Mouse (Mus musculus) hindbrain, embryonic 14.5 days (tissue): Measurements from ENCODE around the gene Dpysl5. TPM values are rescaled to one million over a fixed set of nuclear protein-coding genes. Genes with fewer than 3 reads are reported as not detected.

Experiments
- ATAC-seq: fragments of 200-750 bp; cut with Nextera tagmentation; 2 replicates; pipeline ENCODE4 v1.8.0; 2017; ENCODE audit warnings: moderate number of reproducible peaks, mild to moderate bottlenecking, moderate TSS enrichment, moderate library complexity; ENCODE audit not compliant: low FRiP score
- DNase-seq: peaks from one replicate; pipeline ENCODE4 v3.0.0-alpha.2; 2015; ENCODE audit warnings: low spot score
- H3K27ac ChIP-seq: fragments of 300-500 bp; sonication (generic); 2 replicates; pipeline ENCODE4 v1.5.1; 2014; ENCODE audit warnings: mild to moderate bottlenecking, moderate library complexity
- H3K27me3 ChIP-seq: fragments of 300-500 bp; sonication (generic); 2 replicates; pipeline ENCODE4 v1.6.1; 2014; ENCODE audit warnings: mild to moderate bottlenecking, low read length, mixed read lengths; ENCODE audit not compliant: control insufficient read depth, insufficient read depth
- H3K36me3 ChIP-seq: fragments of 300-500 bp; sonication (generic); replicated peaks from 2 replicates; pipeline ENCODE4 v1.6.1; 2014; ENCODE audit not compliant: control insufficient read depth, insufficient read depth
- H3K4me1 ChIP-seq: fragments of 300-500 bp; sonication (generic); replicated peaks from 2 replicates; pipeline ENCODE4 v1.6.1; 2014; ENCODE audit warnings: antibody characterized with exemption, low read length, mixed read lengths; ENCODE audit not compliant: control insufficient read depth, insufficient read depth
- H3K4me2 ChIP-seq: fragments of 300-500 bp; sonication (generic); replicated peaks from 2 replicates; pipeline ENCODE4 v1.6.1; 2014; ENCODE audit warnings: mild to moderate bottlenecking, moderate library complexity
- H3K4me3 ChIP-seq: fragments of 300-500 bp; sonication (generic); replicated peaks from 2 replicates; pipeline ENCODE4 v1.5.1; 2014; ENCODE audit warnings: mild to moderate bottlenecking, low read length
- H3K9ac ChIP-seq: fragments of 300-500 bp; sonication (generic); 2 replicates; pipeline ENCODE4 v1.6.1; 2014
- H3K9me3 ChIP-seq: fragments of 300-500 bp; sonication (generic); 2 replicates; pipeline ENCODE4 v1.6.1; 2016; ENCODE audit warnings: low read length; ENCODE audit not compliant: control insufficient read depth
- WGBS: fragments of 180-500 bp; shearing (Covaris S2); extraction: QIAGEN DNeasy Blood & Tissue Kit; methylation state at CpG from one replicate; pipeline ENCODE4 v1.1.7; 2014; 5-methylcytosine and 5-hydroxymethylcytosine counted together
- polyA plus RNA-seq: library from polyadenylated mRNA; unstranded; fragments of >200 nt; fragmentation: Nextera tagmentation; extraction: Ambion mirVana; gene quantifications from 2 replicates; pipeline ENCODE4 v1.2.1, GENCODE M21; 2014

Dpysl5 gene
- polyA plus RNA-seq, 1 experiment from 2014 or later, result 202 TPM

DNA sequence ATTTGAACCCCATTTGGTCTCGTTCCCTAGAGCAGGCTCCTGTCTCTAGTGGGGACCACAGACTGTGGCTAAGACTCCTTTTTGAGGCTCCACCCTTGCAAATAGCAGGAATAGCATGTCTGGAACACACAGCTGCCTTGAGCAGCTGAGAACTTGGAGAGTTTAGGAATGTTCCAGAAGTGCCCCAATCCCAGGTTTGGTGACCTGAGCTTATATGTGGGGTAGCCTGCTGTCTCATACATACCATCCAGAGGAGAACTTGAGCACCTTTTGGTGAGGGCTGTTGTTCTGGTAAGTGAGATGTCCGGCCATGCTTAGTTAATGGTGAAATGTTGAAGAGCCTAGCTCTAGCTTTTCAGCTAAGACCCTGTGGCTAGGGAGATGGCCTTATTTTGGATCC, 4.9 kb downstream of the Dpysl5 start:
- no peak overlapping the region for H3K27ac ChIP-seq
- H3K36me3 ChIP-seq, result peaks cover 23% of the 10 kb centered on the region
- peaks cover 36% of the 10 kb centered on the region for H3K4me1 ChIP-seq
- no peak overlapping the region for H3K9ac ChIP-seq
- DNase-seq, result no peak
- ATAC-seq, result no peak
- H3K9me3 ChIP-seq, result no peaks in the 10 kb centered on the region
- WGBS, result 97% methylated on average over 2 of the region's 2 CpGs
- no peaks in the 10 kb centered on the region for H3K27me3 ChIP-seq
- no peak overlapping the region for H3K4me3 ChIP-seq
- H3K4me2 ChIP-seq, result no peak overlapping the region

- H3K27me3 ChIP-seq, result no peaks in the 10 kb centered on the region
- 74% methylated on average over 4 of the region's 4 CpGs for WGBS
- H3K9me3 ChIP-seq, result no peaks in the 10 kb centered on the region
- no peak overlapping the region for H3K4me3 ChIP-seq
- no peak overlapping the region for H3K27ac ChIP-seq
- DNase-seq (no peak), ATAC-seq (no peak)
- peaks cover 36% of the 10 kb centered on the region for H3K4me1 ChIP-seq
- no peak overlapping the region for H3K4me2 ChIP-seq
- peak overlapping the region; percentile 3; the same call in 1 of the 2 replicates for H3K9ac ChIP-seq
- H3K36me3 ChIP-seq, result peaks cover 28% of the 10 kb centered on the region
These were observed 6.1 kb downstream of the Dpysl5 start for GRCm38 (mm10) chr5:30717506-30717905.

DNA sequence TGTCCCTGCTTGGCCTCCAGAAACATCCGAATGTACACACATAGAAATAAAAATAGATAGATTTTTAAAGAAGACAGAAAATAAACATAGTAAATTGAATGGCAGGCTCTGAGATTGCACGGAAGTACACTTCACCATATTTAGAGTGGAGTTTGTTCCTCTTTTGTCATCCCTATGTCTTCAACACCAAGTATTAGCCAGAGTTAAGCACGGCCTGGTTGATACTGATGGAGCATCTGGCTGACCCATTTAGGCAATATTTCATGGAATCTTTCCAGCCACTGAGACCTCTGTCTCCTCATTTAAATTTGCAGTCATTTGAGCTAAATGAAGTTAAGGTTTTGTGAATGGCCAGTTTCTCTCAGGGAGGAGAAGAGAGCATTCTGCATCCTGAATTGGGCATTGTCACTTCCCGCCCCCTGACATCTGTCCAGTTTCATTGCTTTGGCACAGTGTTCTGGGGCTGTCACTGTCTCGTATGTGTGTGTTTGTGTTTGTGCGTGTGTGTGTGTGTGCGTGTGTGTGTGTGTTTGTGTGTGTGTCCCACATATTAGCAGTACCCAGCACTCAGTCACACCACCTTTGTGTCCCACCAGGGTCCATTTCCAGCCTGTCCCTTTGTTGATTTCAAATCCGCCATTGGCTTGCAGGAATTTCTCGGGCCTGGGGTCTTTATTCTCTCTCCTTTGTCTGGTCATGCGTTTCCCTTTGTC, 6.8 kb downstream of the Dpysl5 start:
- peak overlapping the region; percentile 3 for H3K9ac ChIP-seq
- H3K27me3 ChIP-seq, result no peaks in the 10 kb centered on the region
- no peaks in the 10 kb centered on the region for H3K9me3 ChIP-seq
- H3K27ac ChIP-seq, result peak overlapping the region; percentile 68
- H3K36me3 ChIP-seq, result peaks cover 28% of the 10 kb centered on the region
- H3K4me1 ChIP-seq, result peaks cover 36% of the 10 kb centered on the region
- peak overlapping the region; percentile 16 for H3K4me2 ChIP-seq
- ATAC-seq (no peak), DNase-seq (no peak)
- no peak overlapping the region for H3K4me3 ChIP-seq
- WGBS, result 26% methylated on average over 10 of the region's 10 CpGs

GRCm38 (mm10) chr5:30721935-30722334, 10.6 kb downstream of the Dpysl5 start:
- H3K27me3 ChIP-seq, result no peaks in the 10 kb centered on the region
- DNase-seq (no peak), ATAC-seq (no peak)
- peaks cover 21% of the 10 kb centered on the region for H3K4me1 ChIP-seq
- H3K4me3 ChIP-seq, result no peak overlapping the region
- H3K27ac ChIP-seq, result no peak overlapping the region
- no peak overlapping the region for H3K4me2 ChIP-seq
- H3K36me3 ChIP-seq, result peaks cover 34% of the 10 kb centered on the region
- no peaks in the 10 kb centered on the region for H3K9me3 ChIP-seq
- WGBS, result 87% methylated on average over 8 of the region's 8 CpGs
- H3K9ac ChIP-seq, result no peak overlapping the region

GRCm38 (mm10) chr5:30726151-30726693, 14.9 kb downstream of the Dpysl5 start:
- ATAC-seq (no peak), DNase-seq (no peak)
- Histone ChIP-seq H3K4me3 (no peak overlapping the region), H3K4me2 (no peak overlapping the region), H3K4me1 (peaks cover 2% of the 10 kb centered on the region; the same call in 1 of the 2 replicates), H3K27me3 (no peaks in the 10 kb centered on the region), H3K9me3 (no peaks in the 10 kb centered on the region), H3K9ac (no peak overlapping the region), H3K27ac (no peak overlapping the region), H3K36me3 (peaks cover 34% of the 10 kb centered on the region)
- WGBS, result 90% methylated on average over 5 of the region's 5 CpGs

GRCm38 (mm10) chr5:30732511-30732910, 21.1 kb downstream of the Dpysl5 start:
- DNase-seq (no peak), ATAC-seq (no peak)
- Histone ChIP-seq H3K27me3 (no peaks in the 10 kb centered on the region), H3K4me3 (no peak overlapping the region), H3K36me3 (peaks cover 32% of the 10 kb centered on the region), H3K27ac (no peak overlapping the region), H3K4me1 (peaks cover 19% of the 10 kb centered on the region), H3K9me3 (no peaks in the 10 kb centered on the region), H3K9ac (no peak overlapping the region), H3K4me2 (no peak overlapping the region)
- WGBS, result 90% methylated on average over 7 of the region's 7 CpGs

DNA sequence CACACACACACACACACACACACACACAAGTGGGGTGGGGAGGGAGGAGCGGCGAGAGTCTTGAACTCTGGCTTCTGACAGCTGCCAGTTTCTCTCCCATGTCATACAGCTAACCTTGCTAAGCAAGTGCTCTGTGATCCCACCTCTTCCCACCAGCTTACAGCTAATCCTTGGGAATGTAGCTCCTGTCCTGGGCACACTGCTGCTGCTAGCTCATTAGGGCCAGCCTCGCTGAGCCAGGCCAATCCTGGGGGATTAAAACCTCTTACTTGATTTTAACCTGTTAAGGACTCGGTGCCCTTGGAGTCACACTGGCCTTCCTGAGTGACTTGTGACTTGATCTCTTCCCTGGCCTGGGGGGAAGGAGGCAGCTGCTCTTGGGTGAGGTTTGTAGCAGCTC, 23.3 kb downstream of the Dpysl5 start:
- WGBS, result 59% methylated on average over 4 of the region's 4 CpGs
- Histone ChIP-seq H3K27me3 (no peaks in the 10 kb centered on the region), H3K9me3 (no peaks in the 10 kb centered on the region), H3K27ac (no peak overlapping the region), H3K4me2 (no peak overlapping the region), H3K36me3 (peaks cover 25% of the 10 kb centered on the region), H3K9ac (no peak overlapping the region), H3K4me3 (no peak overlapping the region), H3K4me1 (peaks cover 40% of the 10 kb centered on the region)
- DNase-seq, result no peak
- no peak for ATAC-seq

DNA sequence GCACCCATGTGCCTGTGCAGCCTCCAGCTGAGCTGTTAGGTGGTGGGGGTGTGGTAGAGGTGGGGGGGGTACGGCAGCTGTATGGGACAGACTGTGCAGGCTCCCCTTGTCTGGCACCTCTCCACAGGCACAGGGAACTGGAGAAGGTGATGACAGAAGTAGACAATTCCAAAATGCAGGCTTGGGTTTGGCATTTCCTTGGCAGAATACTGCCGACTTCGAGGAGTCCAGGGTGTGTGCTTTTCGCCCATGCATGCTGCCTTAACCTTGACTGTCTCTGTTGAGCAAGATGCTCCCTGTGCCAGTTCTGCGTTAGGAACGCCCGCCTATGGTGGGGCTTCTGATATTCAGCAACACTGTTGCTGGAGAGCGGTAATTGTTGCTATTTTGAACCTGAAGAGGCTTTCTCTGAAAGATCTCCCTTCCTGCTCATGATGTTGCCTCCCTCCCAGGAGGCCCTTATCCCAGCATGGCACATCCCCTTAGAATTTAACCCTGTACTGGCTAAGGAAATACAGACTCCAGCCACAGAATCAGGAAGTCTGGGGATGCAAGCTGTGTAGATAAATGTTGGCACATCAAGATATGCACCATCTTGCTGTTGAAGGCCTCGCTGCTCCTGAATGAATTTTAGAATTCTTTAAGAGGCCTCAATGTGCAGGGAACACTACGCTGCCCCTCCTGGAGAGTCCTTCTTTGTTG, 26.9 kb downstream of the Dpysl5 start:
- H3K4me2 ChIP-seq, result 0 out of 2 replicates have a peak overlapping the region, but pooled peaks have one; percentile 2
- ATAC-seq, result peak; percentile 28; the same call in 1 of the 2 replicates
- H3K27ac ChIP-seq, result peak overlapping the region; percentile 27
- peaks cover 28% of the 10 kb centered on the region for H3K36me3 ChIP-seq
- no peak overlapping the region for H3K4me3 ChIP-seq
- H3K9ac ChIP-seq, result no peak overlapping the region
- no peak for DNase-seq
- WGBS, result 34% methylated on average over 10 of the region's 10 CpGs
- H3K27me3 ChIP-seq, result no peaks in the 10 kb centered on the region
- peaks cover 40% of the 10 kb centered on the region for H3K4me1 ChIP-seq
- no peaks in the 10 kb centered on the region for H3K9me3 ChIP-seq

DNA sequence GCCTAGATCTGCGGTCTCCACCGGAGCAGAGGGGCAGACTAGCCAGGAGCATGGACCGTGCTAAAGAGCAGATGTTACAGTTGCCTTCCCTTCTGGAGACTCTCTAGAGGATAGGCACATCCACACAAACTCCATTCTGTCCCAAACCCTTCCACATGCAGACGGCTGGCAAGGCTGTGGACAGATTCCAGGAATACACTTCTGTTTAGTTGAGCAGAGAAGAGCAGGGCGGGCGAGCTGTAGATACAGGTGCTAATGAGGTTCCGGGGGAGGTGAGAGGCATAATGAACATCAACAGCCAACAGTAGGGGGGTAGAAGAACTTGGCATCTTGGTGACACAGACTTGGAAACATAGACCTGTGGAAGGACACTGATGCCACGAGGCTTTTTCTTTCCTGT, 28.2 kb downstream of the Dpysl5 start:
- Histone ChIP-seq H3K4me1 (peaks cover 40% of the 10 kb centered on the region), H3K27ac (no peak overlapping the region; the same call in 1 of the 2 replicates), H3K36me3 (peaks cover 37% of the 10 kb centered on the region), H3K4me3 (no peak overlapping the region), H3K9me3 (no peaks in the 10 kb centered on the region), H3K9ac (no peak overlapping the region), H3K27me3 (no peaks in the 10 kb centered on the region), H3K4me2 (no peak overlapping the region)
- no peak for ATAC-seq
- 52% methylated on average over 8 of the region's 8 CpGs for WGBS
- DNase-seq, result no peak
